Mouse (Mus musculus): ENCODE data around the gene Meis2. TPM values are rescaled to one million over a fixed set of nuclear protein-coding genes. Genes with fewer than 3 reads are reported as not detected.

The Meis2 gene
- total RNA-seq, 2 experiments from 2014 or later = not detected

DNA sequence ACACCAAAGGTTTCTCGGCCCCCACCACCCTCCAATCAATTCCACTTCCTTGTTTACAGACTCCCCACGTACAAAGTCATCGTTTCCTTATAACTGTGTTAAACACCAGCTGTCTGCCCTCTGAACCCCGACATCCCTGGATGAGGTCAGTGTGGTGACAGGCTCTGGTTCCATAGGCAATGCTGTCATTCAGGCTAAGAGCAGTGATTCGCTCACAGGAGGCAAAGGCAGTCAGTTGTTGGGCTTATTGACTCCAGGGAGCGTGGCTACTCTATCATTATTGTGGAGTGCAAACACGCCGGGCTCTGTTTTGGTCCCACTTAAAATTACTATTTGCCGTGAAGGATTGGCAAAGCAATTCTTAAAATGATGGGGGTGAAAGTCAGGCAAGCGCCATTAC lies 182.1 kb downstream of the Meis2 start:
- ATAC-seq (replicated peaks; ENCODE audit: low FRiP score, poor library complexity, severe bottlenecking) = no peak

GRCm38 (mm10) chr2:115875802-115876531 lies 189.7 kb downstream of the Meis2 start:
- no peak for ATAC-seq (replicated peaks; ENCODE audit: low FRiP score, poor library complexity, severe bottlenecking)

GRCm38 (mm10) chr2:115872851-115873250 lies 192.8 kb downstream of the Meis2 start:
- no peak for ATAC-seq (replicated peaks; ENCODE audit: low FRiP score, poor library complexity, severe bottlenecking)

DNA sequence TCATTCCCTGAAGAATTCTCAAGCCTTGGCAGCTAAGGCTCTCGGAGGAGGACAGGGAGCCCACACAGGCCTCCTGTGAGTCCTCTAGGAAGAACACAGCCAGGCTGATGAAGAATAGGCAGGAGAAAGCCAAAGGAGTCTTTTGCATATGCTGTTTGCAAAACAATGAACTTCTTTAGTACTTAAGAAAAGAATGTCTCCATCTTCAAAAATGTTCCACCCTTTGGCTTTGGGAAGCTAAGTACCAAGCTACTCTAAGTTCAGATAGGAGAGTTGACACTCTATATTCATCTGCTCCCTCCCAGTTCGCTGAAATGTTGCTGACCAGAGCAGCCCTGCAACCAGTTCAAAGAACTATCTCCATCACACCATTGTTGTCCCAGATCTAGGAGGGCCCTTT lies 195.7 kb downstream of the Meis2 start:
- ATAC-seq (replicated peaks; ENCODE audit: low FRiP score, poor library complexity, severe bottlenecking) = no peak

GRCm38 (mm10) chr2:115860600-115861347 lies 204.9 kb downstream of the Meis2 start:
- no peak for ATAC-seq (replicated peaks; ENCODE audit: low FRiP score, poor library complexity, severe bottlenecking)

DNA sequence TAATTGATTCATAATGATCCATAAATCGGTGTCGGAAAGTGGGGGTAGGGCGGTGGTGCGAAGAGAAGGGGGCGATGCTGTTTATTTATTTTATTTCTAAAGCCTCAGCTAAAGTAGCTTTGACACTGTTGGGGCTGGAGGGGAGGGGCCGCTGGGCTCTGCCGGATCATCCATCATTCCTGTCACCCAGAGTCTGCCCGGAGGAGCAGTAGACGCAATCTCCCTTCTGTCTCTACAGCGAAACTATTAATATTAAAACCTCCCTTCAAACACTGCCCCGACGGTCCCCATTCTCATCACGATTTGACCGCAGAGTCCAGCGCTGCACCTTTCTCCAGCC lies 205.5 kb downstream of the Meis2 start:
- ATAC-seq (replicated peaks; ENCODE audit: low FRiP score, poor library complexity, severe bottlenecking) = no peak

- no peak for ATAC-seq (replicated peaks; ENCODE audit: low FRiP score, poor library complexity, severe bottlenecking)
These were observed 206.1 kb downstream of the Meis2 start for GRCm38 (mm10) chr2:115859371-115860140.

- no peak for ATAC-seq (replicated peaks; ENCODE audit: low FRiP score, poor library complexity, severe bottlenecking)
These were observed 206.7 kb downstream of the Meis2 start for GRCm38 (mm10) chr2:115858927-115859326.

GRCm38 (mm10) chr2:115858246-115858645 lies 207.4 kb downstream of the Meis2 start:
- no peak for ATAC-seq (replicated peaks; ENCODE audit: low FRiP score, poor library complexity, severe bottlenecking)

GRCm38 (mm10) chr2:115857123-115858080 lies 208.2 kb downstream of the Meis2 start:
- ATAC-seq (replicated peaks; ENCODE audit: low FRiP score, poor library complexity, severe bottlenecking) = no peak

DNA sequence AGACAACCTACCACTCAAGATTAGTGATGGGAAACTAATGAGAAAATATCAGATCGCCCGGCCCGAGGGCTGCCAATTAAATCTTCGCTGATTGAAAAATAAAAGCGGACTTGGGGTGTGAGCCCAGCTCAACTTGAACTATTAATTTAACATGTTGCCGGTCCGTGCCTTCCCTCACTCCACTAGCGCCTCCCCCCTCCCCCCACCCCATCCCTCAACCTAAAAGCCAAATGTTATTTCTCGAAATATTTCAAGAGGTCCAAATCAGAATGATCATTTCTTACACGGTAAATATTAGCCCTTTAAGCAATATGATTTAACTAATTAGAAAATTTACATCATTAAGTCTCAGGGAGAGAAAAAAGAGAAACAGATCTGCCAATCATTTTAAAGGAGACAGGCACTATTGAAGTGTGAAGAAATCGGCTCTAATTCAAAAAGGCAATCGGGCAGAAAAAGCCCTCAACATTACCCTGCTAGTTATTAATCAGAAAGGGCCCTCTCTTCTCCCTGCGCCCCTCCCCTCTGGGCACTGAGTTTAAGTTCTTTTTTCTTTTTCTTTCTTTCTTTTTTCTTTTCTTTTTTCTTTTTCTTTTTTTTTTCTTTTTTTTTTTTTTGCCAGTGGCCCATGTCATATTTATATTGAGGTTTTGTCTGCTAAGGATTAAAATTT lies 209.1 kb downstream of the Meis2 start:
- no peak for ATAC-seq (replicated peaks; ENCODE audit: low FRiP score, poor library complexity, severe bottlenecking)

DNA sequence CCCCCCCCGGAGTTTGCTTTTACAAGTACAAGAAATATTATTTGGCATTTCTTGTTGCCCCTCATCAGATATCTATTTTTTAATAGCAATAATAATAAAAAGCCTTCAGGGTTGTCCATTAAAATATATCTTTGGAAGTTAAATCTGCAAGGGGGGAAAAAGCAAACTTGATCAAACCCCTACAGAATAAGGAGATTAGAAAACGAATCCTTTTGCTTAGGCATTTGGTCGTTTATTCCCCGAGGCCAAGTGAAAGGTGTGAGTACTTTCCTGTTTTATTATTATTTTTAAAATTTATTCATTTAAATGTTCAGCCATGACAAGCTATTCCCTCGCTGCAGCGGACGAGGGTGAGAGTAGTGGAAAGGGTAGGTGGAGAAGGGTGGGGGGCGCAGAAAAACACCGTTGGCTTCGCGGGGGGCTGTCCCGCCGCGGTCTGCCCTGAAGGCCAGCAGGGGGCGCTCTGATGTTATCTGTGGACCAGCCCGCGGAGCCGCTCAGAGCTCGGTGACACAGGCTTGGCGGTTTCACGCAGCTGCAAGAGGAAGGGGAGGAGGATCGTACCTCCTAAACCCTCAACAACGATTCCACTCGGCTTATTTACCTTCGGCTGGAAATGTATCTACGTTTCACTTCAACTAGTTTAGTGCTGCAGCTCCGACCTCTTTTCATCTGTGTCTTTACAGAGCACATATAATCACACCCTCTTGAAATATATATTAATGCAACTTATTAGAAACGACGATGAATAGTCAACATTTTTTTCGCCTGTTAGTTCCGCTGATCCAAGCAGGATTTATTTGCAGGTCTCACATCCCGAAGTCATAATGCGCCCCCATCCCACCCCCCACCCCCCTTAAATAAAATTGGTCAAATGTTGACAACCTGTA lies 209.9 kb downstream of the Meis2 start:
- ATAC-seq (replicated peaks; ENCODE audit: low FRiP score, poor library complexity, severe bottlenecking) = no peak

GRCm38 (mm10) chr2:115854828-115855311 lies 210.8 kb downstream of the Meis2 start:
- no peak for ATAC-seq (replicated peaks; ENCODE audit: low FRiP score, poor library complexity, severe bottlenecking)

DNA sequence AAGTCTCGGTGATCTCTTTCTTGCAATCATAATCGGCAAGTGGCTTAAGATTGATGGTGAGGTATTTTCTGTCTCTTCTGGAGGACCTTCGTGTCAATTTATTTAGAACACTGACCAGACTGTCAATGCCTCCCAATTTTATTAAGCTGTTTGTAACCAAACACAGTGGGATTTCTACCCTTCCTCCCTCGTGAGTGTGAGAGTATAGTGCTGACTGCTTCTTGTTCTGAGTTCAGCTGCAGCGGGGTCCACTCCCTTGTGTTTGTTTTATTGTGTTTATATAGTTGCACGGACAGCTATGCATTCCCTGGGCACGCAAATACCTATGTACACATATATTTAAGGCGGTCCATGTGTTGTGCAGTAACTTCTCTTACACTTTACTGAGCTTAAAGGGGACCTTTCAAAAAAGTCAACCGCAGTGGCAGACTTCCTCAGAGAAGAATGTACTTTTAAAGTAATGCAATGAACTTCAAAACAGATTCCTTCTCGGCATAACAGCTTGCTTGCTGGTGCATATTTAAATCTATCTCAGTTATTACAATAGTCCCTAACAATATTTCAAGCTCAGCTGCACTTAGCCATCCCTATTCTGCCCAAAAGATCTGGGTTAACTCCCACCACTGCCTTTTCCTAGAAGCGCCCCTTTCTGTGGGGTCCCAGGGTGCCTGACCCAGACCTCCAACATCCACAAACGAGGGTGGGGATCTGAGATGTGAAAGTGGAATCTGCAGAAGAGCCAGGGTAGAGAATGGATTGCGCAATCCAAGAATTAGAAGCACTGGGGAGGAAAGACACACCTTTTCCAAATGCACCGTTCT lies 211.4 kb downstream of the Meis2 start:
- no peak for ATAC-seq (replicated peaks; ENCODE audit: low FRiP score, poor library complexity, severe bottlenecking)

DNA sequence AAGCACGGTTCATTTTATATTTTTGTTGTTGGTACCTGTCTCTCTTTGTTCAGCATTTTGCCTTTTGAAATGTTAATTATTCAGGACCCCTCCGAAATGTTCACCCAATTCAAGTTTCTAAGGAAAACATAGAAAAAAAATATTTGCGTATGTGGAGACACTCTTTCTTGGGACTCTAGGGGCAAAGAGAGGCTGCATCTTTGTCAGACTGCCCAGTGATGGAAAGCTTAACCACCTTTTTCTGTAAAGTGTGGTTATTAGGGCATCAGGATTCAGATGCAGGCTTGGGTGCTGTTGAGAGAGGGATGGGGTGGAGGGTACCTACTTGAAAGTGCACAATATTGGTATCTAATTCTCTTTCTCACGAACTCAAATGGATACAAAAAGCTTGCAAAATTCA lies 212.4 kb downstream of the Meis2 start:
- no peak for ATAC-seq (replicated peaks; ENCODE audit: low FRiP score, poor library complexity, severe bottlenecking)

DNA sequence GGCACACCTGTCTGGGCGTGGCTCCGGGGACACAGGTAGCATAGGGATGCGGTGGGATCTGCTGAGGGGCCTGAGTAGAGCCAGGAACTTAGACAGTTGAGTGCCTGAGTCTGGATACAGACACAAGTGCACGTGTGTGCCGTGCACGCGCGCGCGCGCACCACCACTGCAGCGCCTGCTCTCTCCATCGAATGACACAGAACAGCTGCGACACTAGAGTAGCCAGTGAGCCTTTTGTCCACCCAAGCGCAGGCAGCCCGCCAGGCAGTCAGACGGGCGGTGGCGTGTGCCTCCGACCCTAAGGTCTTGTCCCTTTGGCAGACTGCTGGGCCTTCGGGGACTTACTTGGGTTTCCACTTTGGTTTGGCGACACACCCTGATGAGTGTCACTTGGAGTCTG lies 213.0 kb downstream of the Meis2 start:
- no peak for ATAC-seq (replicated peaks; ENCODE audit: low FRiP score, poor library complexity, severe bottlenecking)

DNA sequence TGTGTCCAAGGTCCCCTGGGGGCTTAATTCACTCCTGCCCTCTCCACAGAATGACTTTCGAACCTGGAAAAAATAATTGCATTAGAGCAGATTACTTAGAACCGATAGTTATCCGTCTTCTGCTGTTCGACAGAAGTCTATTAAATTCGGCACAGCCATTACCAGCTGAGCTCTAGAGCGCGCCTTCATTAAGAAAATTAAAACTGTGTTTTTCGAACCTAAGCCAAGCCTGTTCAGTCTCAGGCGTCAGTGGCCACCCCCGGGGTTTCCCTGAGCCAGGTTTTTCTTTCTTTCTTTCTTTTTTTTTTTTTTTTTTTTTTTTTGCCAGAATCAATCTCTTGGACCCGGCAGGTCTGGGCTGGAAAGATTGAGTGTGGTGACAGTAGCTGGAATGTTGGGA lies 213.5 kb downstream of the Meis2 start:
- ATAC-seq (replicated peaks; ENCODE audit: low FRiP score, poor library complexity, severe bottlenecking) = no peak
